Mouse (Mus musculus) C2C12 (cell line): Measurements from ENCODE around the gene Elk3.

Experiments
- CEBPB ChIP-seq: IDR thresholded peaks from one replicate; pipeline ENCODE4 v1.6.1; 2011; ENCODE audit warnings: low read depth, mild to moderate bottlenecking, control low read depth, moderate library complexity
- CTCF ChIP-seq: IDR thresholded peaks from one replicate; pipeline ENCODE4 v1.5.1; 2011; ENCODE audit not compliant: control insufficient read depth, insufficient read depth, insufficient read length

- TF ChIP-seq CTCF (peak; percentile 67), CEBPB (no peak)
Observed at GRCm38 (mm10) chr10:93291843-93292242, 19.1 kb downstream of the Elk3 start.
